Mouse (Mus musculus) cerebellum, postnatal 4 days (tissue): ENCODE results near the gene Ssu72.

ENCODE experiments used
- DNase-seq, 2 experiments: peaks; one replicate each; pipeline ENCODE4 v3.0.0; 2022; ENCODE audit warnings: low spot score in 2 of 2, mixed read lengths in 1 of 2

Gene Ssu72

GRCm38 (mm10) chr4:155746575-155747490 lies 42.2 kb downstream of the Ssu72 start:
- no peak for DNase-seq

- DNase-seq, result no peak
Measured at GRCm38 (mm10) chr4:155757011-155757410, 52.4 kb downstream of the Ssu72 start.

GRCm38 (mm10) chr4:155759862-155760612 lies 55.4 kb downstream of the Ssu72 start:
- DNase-seq, result no peak

- peak; percentile 93 to 98 for DNase-seq
Measured at GRCm38 (mm10) chr4:155760613-155761355, 56.2 kb downstream of the Ssu72 start, which contains the start of gene Atad3a. Gene Atad3a (minus strand): TSS chr4:155761093.

GRCm38 (mm10) chr4:155761356-155762099 lies 56.9 kb downstream of the Ssu72 start:
- no peak for DNase-seq

GRCm38 (mm10) chr4:155762357-155762756 lies 57.8 kb downstream of the Ssu72 start:
- DNase-seq, result no peak

- DNase-seq, result no peak
Measured at GRCm38 (mm10) chr4:155769496-155769879, 64.9 kb downstream of the Ssu72 start.

- peak; percentile 93 to 95 for DNase-seq
Measured at GRCm38 (mm10) chr4:155769880-155770512, 65.4 kb downstream of the Ssu72 start.

- DNase-seq, result no peak
Measured at GRCm38 (mm10) chr4:155770626-155771025, 66.0 kb downstream of the Ssu72 start.

GRCm38 (mm10) chr4:155771706-155772105 lies 67.1 kb downstream of the Ssu72 start:
- DNase-seq, result no peak

GRCm38 (mm10) chr4:155772786-155773185 lies 68.2 kb downstream of the Ssu72 start:
- DNase-seq, result no peak

GRCm38 (mm10) chr4:155773335-155774078 lies 68.9 kb downstream of the Ssu72 start:
- no peak for DNase-seq

GRCm38 (mm10) chr4:155774280-155774754 lies 69.7 kb downstream of the Ssu72 start, which contains the start of gene Vwa1:
Gene Vwa1 (minus strand): TSS chr4:155774698.
- DNase-seq, result peak; percentile 53 to 74

- DNase-seq, result no peak
Measured at GRCm38 (mm10) chr4:155774971-155775740, 70.6 kb downstream of the Ssu72 start.

GRCm38 (mm10) chr4:155775855-155776254 lies 71.3 kb downstream of the Ssu72 start:
- DNase-seq, result no peak

- DNase-seq, result no peak
Measured at GRCm38 (mm10) chr4:155776704-155777335, 72.2 kb downstream of the Ssu72 start.

- no peak for DNase-seq
Measured at GRCm38 (mm10) chr4:155777816-155778215, 73.2 kb downstream of the Ssu72 start.

- no peak for DNase-seq
Measured at GRCm38 (mm10) chr4:155779498-155779897, 74.9 kb downstream of the Ssu72 start.
